Mouse (Mus musculus) adrenal gland, adult 2 months (tissue): ENCODE data around the gene Gmppb. TPM values are rescaled to one million over a fixed set of nuclear protein-coding genes. Genes with fewer than 3 reads are reported as not detected.

Experiments used
- DNase-seq: peaks from one replicate; pipeline ENCODE4 v3.0.0; 2021
- microRNA-seq, 2 experiments: library from miRNA; unstranded; fragments of <30 nt; microRNA quantifications; one replicate each; pipeline ENCODE4 v1.2.0; 2021
- polyA plus RNA-seq: library from polyadenylated mRNA; depleted of rRNA; stranded (reverse); fragments of >200 nt; gene quantifications from 2 replicates; pipeline ENCODE4 v1.2.3, GENCODE M21; 2012; rRNA removed
- total RNA-seq, 2 experiments: library from RNA; stranded (reverse); gene quantifications; 2 replicates each; pipeline ENCODE4 v1.2.3; 2021

Gmppb gene
- total and polyA plus RNA-seq, 3 experiments = 10.7 to 32.4 (median 17.8) TPM

DNA sequence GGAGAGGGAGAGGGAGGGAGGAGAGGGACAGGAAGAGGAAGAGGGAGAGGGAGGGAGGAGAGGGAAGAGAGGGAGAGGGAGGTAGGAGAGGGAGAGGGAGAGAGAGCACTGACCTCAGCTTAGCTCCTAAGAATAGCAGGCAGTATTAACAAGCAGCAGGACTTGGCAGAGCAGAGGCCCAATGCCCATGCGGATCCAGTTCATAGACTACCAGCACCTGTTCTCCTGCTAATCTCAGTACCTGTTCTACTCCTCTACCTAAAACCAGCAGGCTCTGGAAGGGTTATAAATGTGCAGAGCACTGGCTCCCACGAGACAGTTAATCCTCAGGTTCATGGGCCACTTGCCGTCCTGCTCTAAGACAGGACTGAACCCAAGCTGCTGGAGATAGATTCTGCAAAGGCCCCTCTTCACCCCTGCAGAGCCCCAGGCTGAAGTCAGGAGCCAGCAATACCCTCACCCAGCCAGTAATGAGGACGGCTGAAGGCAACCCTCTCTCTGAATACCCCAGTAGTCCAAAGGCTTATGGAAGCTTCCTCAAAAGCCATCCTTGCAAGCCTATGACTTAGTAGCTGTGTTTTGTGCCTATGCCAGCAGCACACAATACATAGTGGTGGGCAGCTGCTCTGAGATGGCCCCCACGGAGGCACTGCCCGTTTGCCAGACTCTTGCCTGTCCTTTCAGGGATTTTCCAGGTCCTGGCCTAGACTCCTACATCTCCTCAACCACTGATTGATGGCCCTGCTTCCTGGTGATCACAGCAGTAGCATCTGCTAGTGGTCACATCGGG lies 24.3 kb downstream of the Gmppb start:
- DNase-seq = no peak

DNA sequence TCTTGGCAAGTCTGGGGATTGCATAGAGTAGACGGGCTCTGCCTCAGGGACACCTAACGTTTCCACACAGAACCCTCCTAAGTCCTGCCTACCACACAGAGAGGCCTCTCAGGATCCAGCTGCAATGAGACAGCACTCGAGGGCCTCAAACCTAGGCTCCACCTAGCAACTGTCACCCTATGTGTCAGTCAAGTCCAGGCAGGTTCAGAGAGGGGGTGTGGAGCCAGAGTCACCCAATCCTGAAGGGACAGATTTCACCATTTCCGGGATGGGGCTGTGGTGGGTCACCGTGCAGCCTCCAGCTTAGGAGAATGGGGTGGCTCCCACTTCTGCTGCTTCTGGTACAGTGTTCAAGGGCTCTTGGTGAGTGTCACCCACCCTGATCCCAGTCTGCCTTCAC lies 31.1 kb downstream of the Gmppb start, which contains the start of gene Mst1:
Gene Mst1, plus strand, starts transcription at position 269 of the 400 bp plus-strand sequence.
- DNase-seq = no peak

DNA sequence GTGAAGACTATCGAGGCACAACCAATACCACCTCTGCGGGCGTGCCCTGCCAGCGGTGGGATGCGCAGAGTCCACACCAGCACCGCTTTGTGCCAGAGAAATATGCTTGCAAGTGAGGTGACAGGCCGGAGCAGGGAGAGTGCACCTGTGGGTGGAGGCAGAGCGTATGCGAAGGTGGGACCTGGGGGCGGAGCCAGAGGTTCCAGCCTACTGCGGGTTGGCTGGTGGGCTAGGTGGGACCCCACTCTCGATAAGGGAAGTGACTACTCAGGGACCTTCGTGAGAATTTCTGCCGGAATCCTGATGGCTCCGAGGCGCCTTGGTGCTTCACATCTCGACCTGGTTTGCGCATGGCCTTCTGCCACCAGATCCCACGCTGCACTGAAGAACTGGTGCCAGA lies 33.5 kb downstream of the Gmppb start:
- no peak for DNase-seq

DNA sequence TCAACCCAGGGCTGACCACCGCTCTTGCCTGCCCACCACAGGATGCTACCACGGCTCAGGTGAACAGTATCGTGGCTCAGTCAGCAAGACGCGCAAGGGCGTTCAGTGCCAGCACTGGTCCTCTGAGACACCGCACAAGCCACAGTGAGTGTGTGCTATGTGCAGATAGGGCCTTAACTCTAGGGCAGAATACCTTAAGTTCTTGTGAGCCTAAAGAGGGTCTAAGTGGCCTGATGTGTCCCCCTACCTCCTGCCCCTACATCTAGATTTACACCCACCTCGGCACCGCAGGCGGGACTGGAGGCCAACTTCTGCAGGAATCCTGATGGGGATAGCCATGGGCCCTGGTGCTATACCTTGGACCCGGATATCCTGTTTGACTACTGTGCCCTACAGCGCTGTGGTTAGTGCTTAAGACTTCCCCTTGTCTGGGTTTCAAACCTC lies 34.0 kb downstream of the Gmppb start, which contains the start of gene Rnf123:
Gene Rnf123, minus strand, starts transcription at position 359 of the 444 bp plus-strand sequence.
- no peak for DNase-seq

DNA sequence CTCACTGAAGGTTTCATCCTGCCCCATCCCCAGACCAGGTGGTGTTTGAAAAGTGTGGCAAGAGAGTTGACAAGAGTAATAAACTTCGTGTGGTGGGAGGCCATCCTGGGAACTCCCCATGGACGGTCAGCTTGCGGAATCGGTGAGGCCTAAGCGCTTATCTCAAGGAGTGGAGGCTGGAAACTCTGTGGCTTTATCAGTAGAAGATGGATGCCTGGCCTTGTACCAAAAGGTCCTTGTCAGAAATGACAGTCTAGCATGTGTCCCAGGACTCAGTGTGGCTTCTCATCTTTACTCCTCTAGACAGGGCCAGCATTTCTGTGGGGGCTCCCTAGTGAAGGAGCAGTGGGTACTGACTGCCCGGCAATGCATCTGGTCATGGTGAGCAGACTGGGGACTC lies 34.5 kb downstream of the Gmppb start:
- DNase-seq = no peak

DNA sequence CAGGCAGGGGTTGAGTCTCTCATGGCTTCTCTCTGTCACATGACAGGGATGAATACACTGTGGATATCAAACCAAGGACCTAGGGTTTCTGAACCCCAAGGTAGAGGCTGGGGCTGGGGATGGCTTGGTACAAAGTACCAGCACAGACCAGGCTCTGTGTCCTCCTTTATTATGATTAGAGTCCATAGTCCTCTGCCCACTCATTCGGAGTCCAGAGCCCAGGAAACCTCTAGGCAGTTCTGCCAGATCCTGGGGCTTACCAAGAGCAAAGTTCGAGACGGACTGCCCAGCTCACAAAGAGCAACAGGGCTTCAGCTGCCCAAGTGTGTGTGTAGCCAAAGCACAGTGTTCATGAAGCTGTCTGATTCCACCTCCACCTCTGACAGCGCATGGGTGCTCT lies 36.2 kb downstream of the Gmppb start:
- no peak for DNase-seq

DNA sequence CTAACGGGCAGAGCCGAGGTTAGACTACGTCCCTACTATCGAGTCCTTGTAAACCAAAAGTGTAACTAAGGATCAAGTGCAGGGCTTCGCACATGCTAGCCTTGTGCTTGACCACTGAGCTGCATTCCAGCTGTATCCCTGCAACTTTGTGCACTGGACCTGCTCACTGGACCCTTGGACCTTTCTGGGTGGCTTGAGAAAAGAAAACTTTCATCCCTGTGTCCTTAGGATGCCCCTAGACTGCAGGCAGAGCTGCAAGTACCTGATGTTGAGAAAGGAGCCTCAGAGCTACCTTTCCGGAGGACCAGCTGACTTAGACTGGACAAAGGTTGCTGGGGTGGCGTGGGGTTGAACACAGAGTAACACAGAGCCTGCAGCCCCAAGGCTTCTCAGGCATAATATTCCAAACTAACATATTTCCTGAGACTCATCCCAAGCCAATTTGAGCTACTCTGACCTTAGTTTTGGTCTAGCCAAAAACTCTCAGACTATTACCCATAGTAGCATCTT lies 41.6 kb downstream of the Gmppb start:
- DNase-seq = no peak

DNA sequence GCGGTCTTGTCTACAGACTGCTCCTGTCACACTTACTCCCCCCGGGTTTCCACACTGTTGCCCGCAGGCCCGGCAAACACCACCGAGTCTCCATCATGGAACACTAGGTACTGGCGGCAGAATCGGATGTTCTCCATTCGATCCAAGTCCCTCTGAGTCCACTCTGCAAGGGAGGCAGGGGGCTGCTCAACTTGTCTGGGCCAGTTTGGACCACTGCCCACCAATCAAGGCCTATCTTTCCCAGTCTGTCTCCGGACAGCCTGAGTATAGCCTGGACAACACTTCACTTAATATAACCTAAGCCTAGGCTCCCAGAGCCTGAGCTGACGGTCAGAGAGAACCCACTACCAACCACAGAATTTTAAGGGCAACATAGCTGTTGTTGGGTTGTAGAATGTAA lies 44.5 kb downstream of the Gmppb start:
- no peak for DNase-seq

DNA sequence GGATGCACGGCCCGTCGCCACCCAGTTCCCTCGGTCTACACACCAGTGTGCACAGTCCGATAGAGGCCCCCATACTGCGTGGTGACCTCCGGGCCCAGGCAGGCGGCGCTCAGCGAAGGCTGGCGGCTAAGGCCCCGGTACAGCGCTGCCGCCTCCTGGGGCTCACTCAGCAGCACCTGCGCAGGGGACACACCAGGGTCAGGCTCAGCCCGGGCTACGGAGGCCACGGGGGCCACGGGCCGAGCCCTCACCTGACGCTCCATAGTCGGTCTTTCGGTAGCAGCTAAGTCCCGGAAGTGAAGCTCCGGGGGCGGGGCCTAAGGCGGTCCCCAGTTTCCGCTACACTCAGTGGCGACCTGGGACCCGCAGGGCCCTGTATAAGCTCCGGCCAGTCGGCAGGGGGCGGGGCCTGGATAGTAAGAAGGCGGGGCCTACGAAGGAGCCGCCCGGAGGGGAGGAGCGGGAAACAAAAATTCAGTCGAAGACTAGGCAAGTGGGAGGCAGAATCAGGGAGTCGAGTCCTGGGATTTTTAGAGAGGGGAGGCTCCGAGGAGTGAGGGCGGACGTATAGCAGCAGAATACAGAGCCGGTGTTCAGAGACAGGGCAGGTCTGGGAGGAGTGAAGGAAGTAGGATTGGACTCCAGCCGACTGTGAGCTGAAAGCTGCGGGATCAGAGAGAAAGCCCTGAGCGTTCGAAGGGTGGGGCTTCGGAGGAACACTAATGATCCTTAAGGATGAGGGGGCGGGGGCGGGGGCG lies 45.3 kb downstream of the Gmppb start, which contains the start of gene Apeh:
Gene Apeh, minus strand, starts transcription at position 423 of the 758 bp plus-strand sequence.
- DNase-seq = peak; percentile 98

DNA sequence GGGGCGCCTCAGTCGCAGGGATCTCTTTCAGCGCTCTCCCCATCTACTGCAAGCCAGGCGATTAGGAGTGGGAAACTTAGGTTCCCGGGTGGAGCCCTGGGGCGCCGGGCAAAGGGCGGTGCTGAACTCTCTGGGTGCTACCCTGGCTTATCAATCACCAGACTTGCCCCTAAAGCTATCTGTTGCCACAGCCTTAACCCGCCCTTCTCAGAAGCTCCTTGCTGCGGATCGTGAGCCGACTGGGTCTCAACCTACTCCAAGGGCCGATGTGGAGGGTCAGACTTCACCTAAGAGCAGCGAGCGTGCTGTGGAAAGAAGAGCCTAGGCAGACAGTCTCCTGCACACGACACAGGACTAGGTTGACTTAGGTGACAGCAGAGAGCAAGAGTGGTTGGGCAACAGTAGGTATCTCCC lies 46.0 kb downstream of the Gmppb start:
- DNase-seq = peak; percentile 61

DNA sequence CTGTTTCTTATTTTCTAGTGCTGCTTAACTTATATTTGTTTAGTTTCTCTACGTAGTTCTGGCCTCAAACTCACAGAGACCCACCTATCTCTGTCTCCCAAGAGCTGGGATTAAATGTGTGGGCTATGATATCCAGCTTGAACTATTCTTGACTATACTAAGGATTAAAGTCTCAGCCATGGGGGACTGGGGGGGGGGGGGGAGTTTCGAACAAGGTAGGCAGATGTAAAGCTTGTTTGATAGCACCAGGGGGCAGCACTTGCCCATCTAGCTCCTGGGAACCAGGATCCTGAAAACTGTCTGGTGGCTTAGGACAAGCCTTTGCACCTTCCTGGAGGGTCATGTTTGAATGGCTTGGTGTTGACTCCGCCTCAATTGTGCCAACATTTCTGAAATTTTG lies 46.5 kb downstream of the Gmppb start:
- peak; percentile 62 for DNase-seq

DNA sequence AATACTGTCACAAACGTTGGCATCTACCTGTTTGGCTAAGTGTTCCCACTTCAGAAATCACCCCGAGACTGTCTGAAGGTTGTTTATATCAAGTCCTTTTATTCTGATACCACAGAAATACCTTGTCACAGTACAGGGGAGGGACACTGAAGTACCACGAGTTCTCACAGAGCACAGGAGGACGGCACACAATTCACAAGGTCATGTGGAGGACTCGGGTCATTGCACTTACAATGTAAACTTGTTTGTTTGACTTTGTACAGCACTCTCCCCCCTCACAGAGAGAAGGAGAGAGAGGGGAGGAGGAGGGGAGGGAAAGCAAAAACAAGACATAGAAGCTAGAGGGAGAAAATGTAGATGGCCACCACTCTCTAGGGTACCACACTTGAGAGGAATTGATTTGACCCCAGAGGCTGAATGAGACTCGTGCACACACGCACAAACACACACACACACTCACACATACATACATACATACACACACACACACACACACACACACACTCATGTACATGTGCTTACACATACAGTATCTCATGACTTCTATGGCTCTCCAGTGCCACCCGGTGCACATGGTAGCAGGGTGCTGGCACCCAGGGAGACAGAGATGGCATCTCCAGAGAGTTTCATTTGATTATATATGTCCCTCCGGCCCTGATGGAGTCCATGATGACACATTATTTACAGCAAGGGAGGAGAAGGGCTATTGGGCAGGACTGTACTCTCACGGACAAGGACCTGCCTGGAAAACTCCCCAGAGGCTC lies 47.1 kb downstream of the Gmppb start:
- no peak for DNase-seq

DNA sequence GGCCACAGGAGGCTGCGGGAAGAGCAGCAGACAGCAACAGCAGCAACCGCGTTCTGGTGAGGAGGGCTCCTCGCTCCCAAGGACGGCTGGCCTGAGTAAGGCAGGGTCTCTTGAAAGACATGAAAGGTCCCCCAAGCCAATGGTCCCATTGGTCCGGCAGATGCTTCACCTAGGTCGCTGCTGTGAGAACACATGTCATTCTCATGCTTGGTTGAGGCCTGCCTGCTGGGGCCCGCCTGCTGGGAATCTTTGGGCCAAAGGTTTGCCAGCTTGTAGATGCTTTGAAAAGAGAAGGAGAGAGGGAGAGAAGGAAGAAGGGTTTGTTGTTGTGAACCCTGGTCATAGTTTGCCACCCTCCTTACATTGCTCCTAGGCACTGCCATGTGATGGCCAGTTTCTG lies 50.6 kb downstream of the Gmppb start:
- no peak for DNase-seq

Small RNA genes within 50 kb of the gene (microRNA-seq; reads per million reads assigned to microRNA genes)
- gene Mir7088 = 0 reads per million in 2 experiments

Other genes with a start within 250 kb of the Gmppb start
- gene Rbm6, start 176.0 kb upstream of the Gmppb start, total RNA-seq = 10 to 100 TPM; 40.3 to 47.8 TPM
- gene Rbm6, start 176.0 kb upstream of the Gmppb start, polyA plus RNA-seq = 11.8 and 15.3 TPM in 2 replicates
- gene Mon1a, start 161.1 kb upstream of the Gmppb start, total RNA-seq = 10 to 100 TPM; 19.2 to 20.5 TPM
- gene Mon1a, start 161.1 kb upstream of the Gmppb start, polyA plus RNA-seq = 41.3 and 42.9 TPM in 2 replicates
- 1 to 10 TPM; 7.4 to 8.1 TPM for gene Mst1r, start 142.4 kb upstream of the Gmppb start, total RNA-seq
- 34.0 and 41.0 TPM in 2 replicates for gene Mst1r, start 142.4 kb upstream of the Gmppb start, polyA plus RNA-seq
- not detected for gene Actl11, start 120.8 kb upstream of the Gmppb start, total RNA-seq
- gene Actl11, start 120.8 kb upstream of the Gmppb start, polyA plus RNA-seq = not detected in 2 replicates
- gene Camkv, start 113.6 kb upstream of the Gmppb start, total RNA-seq = 1 to 10 TPM; 2.9 to 5.2 TPM
- 7.8 and 9.5 TPM in 2 replicates for gene Camkv, start 113.6 kb upstream of the Gmppb start, polyA plus RNA-seq
- 1 to 10 TPM; 2.1 to 2.5 TPM for gene Traip, start 99.1 kb upstream of the Gmppb start, total RNA-seq
- 0.61 and 0.72 TPM in 2 replicates for gene Traip, start 99.1 kb upstream of the Gmppb start, polyA plus RNA-seq
- 10 to 100 TPM; 10.6 to 22.1 TPM for gene Uba7, start 73.7 kb upstream of the Gmppb start, total RNA-seq
- gene Uba7, start 73.7 kb upstream of the Gmppb start, polyA plus RNA-seq = 35.4 and 39.9 TPM in 2 replicates
- gene Gm20661, start 66.2 kb upstream of the Gmppb start, total RNA-seq = under 1 TPM in 1 of 2 experiments, not detected in 1; 0.38 TPM
- gene Gm20661, start 66.2 kb upstream of the Gmppb start, polyA plus RNA-seq = 0.12 and 0.20 TPM in 2 replicates
- gene Inka1, start 63.4 kb upstream of the Gmppb start, total RNA-seq = 1 to 10 TPM; 2.4 to 7.8 TPM
- 11.6 and 19.0 TPM in 2 replicates for gene Inka1, start 63.4 kb upstream of the Gmppb start, polyA plus RNA-seq
- under 1 TPM; 0.63 to 0.66 TPM for gene Cdhr4, start 56.7 kb upstream of the Gmppb start, total RNA-seq
- gene Cdhr4, start 56.7 kb upstream of the Gmppb start, polyA plus RNA-seq = 1.5 and 2.8 TPM in 2 replicates
- under 1 TPM in 1 of 2 experiments, not detected in 1; 0.20 TPM for gene Gm20662, start 52.9 kb upstream of the Gmppb start, total RNA-seq
- 0.62 and 1.3 TPM in 2 replicates for gene Gm20662, start 52.9 kb upstream of the Gmppb start, polyA plus RNA-seq
- 100 to 1,000 TPM; 115 to 139 TPM for gene Ip6k1, start 46.7 kb upstream of the Gmppb start, total RNA-seq
- 217 and 231 TPM in 2 replicates for gene Ip6k1, start 46.7 kb upstream of the Gmppb start, polyA plus RNA-seq
- gene Amigo3, start 3.9 kb downstream of the Gmppb start, total RNA-seq = 1 to 10 TPM; 4.4 to 4.5 TPM
- 6.6 and 9.4 TPM in 2 replicates for gene Amigo3, start 3.9 kb downstream of the Gmppb start, polyA plus RNA-seq
- under 1 TPM; 0.17 to 0.86 TPM for gene Mst1, start 31.2 kb downstream of the Gmppb start, total RNA-seq
- gene Mst1, start 31.2 kb downstream of the Gmppb start, polyA plus RNA-seq = 0.23 and 0.44 TPM in 2 replicates
- gene Rnf123, start 34.1 kb downstream of the Gmppb start, total RNA-seq = 10 to 100 TPM; 65.5 to 66.0 TPM
- 88.9 and 93.6 TPM in 2 replicates for gene Rnf123, start 34.1 kb downstream of the Gmppb start, polyA plus RNA-seq
- gene Apeh, start 45.4 kb downstream of the Gmppb start, total RNA-seq = 10 to 100 TPM; 90.2 to 91.6 TPM
- 96.2 and 121 TPM in 2 replicates for gene Apeh, start 45.4 kb downstream of the Gmppb start, polyA plus RNA-seq
- 1 to 10 TPM; 5.0 to 5.2 TPM for gene Bsn, start 141.1 kb downstream of the Gmppb start, total RNA-seq
- 4.1 and 4.3 TPM in 2 replicates for gene Bsn, start 141.1 kb downstream of the Gmppb start, polyA plus RNA-seq
- 100 to 1,000 TPM; 143 to 148 TPM for gene Dag1, start 214.7 kb downstream of the Gmppb start, total RNA-seq
- gene Dag1, start 214.7 kb downstream of the Gmppb start, polyA plus RNA-seq = 59.3 and 86.5 TPM in 2 replicates
- gene Nicn1, start 241.2 kb downstream of the Gmppb start, total RNA-seq = 10 to 100 TPM; 17.5 to 24.9 TPM
- 16.6 and 18.8 TPM in 2 replicates for gene Nicn1, start 241.2 kb downstream of the Gmppb start, polyA plus RNA-seq
- 1 to 10 TPM; 3.3 to 5.5 TPM for gene Amt, start 247.6 kb downstream of the Gmppb start, total RNA-seq
- gene Amt, start 247.6 kb downstream of the Gmppb start, polyA plus RNA-seq = 2.2 and 2.6 TPM in 2 replicates